Mouse (Mus musculus) retina, adult 2 months (tissue): ENCODE data around the gene Tmem255b.
A peak's percentile ranks its signal among the peaks of the same experiment; 100 is the strongest.

Source experiments
- DNase-seq: peaks from one replicate; pipeline ENCODE4 v3.0.0-alpha.2; 2012; ENCODE audit warnings: low read depth, low spot score

The Tmem255b gene

DNA sequence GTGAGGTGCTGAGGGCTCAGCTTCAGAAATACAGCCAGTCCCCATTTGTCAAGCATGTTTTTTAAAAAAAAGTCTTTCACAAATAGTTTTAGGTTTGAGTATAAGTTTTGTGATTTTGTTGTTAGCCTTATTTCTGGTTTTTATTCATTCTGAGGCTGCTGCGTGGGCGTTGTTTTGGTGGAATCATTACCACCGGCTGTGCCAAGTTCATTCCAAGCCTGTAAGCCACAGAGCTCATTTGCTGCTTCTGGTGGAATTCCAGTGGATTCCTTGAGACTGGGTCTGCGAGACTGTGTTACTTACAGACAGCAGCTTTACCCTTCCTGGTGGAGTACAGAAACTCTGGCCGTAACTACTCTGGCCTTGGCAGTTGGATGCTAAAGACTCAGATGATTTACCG lies 11.5 kb downstream of the Tmem255b start:
- DNase-seq = no peak

GRCm38 (mm10) chr8:13448145-13448544 lies 13.2 kb downstream of the Tmem255b start:
- no peak for DNase-seq

DNA sequence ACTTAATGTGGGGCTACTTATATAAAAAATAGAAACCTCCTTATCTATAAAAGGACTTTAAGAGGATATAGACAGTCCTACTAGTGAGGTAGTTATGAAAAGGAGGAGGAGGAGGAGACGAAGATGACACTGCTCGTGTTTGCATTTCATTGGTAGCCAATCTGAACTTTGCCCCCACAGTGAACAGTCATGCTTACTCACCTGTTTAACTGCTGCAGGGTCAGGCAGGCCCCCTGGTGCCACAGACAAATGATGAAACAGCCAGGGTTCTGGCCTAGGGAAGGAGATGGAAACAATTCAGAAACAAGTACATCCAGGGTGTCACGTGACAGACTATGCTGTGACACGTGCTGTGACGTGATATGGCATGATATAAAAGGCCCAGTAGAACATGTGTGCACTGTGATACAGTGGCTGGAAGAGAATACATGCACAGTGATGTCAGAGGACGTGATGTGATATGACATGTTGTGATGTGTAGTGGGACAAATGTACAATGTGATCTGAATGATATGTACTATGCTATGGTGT lies 16.8 kb downstream of the Tmem255b start:
- DNase-seq = no peak

DNA sequence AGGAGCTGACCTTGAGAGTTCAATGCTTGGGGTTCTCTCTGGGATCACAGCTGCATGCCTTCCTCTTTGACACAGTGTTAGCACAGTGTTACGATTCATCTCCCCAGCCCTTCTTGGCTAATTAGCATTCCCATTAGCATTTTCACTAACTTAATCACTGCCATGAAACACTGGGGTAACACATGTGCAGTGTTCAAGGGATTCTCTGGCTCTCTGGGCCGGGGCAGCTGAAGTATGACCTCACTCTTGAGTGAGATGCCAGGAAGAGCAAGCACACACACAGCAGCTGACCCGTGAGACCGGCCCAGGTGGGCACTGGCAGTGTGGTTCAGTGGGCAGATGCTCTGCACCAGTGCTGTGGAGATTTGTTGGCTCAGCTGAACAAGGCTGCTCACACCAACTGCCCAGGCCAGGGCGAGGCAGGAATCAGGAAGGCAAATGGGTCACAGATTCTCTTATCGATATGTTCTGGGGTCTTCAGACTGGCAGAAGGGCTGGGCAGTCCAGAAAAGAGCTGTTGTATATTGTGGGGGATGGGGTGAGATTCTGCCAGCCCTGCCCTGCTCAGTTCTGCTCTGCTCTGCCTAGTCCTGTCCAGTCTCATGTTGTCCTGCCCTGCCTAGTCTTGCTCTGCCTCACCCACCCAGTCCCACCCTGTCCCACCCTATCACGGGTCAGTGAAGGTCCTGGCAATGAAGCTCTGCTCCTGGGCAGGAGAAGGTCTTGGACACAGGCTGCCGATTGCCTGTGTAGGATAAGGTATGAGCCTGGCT lies 19.5 kb downstream of the Tmem255b start:
- no peak for DNase-seq

- DNase-seq = peak; percentile 26
Observed at GRCm38 (mm10) chr8:13455295-13455694, 20.3 kb downstream of the Tmem255b start.

GRCm38 (mm10) chr8:13459431-13459830 lies 24.4 kb downstream of the Tmem255b start:
- no peak for DNase-seq

DNA sequence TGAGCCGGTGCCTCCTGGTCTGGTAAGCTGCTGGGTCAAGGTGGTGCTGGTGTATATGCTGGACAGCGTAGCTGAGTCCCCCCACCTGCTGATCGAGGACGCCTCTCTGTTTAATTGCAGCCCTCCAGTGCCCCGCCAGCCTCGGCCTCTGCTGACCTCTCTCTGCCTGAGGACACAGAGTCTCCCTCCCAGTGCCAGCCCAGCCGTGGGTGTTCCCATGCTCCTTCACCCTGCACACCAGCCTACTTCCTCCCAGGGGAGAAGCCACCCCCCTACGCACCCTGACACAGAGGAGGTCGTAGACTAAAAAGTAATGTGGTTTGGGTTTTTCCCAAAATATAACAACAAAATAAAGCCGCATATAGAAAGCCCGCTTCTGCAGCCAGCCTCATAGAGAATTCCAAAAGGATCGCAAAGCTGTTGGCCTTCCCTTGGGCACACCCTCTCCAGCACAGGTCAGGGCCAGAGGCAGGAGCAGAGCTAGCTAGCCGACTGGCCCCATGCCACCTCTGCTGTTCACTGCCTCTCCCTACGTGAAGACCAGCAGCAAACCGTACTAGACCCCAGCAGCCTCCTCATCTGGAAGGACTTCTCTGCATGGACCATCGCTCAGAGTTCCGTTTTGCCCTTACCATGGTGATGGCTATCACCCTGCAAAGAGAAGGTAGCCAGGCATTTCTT lies 26.2 kb downstream of the Tmem255b start:
- DNase-seq = no peak

GRCm38 (mm10) chr8:13461843-13462242 lies 26.9 kb downstream of the Tmem255b start:
- DNase-seq = peak; percentile 36

GRCm38 (mm10) chr8:13462392-13462791 lies 27.4 kb downstream of the Tmem255b start:
- DNase-seq = no peak

- DNase-seq = no peak
Observed at GRCm38 (mm10) chr8:13465324-13465723, 30.3 kb downstream of the Tmem255b start.

DNA sequence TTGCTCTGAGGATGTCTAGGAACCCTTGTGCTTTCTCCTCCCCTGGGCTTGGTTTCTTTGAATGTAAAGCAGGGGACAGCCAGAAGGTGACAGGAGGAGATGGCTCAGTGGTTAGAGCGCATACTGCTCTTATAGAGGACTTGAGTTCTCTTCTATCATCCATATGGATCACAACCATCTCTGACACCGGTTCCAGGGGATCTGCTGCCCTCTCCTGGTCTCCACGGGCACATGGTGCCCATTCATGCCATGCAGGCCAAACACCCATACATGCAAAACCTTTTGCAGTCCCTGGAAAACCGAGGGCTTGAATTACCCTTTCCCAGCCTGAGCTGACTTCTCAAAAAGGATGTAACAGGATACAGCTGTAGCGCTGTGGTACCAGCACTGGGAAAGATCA lies 32.0 kb downstream of the Tmem255b start:
- DNase-seq = peak; percentile 11

DNA sequence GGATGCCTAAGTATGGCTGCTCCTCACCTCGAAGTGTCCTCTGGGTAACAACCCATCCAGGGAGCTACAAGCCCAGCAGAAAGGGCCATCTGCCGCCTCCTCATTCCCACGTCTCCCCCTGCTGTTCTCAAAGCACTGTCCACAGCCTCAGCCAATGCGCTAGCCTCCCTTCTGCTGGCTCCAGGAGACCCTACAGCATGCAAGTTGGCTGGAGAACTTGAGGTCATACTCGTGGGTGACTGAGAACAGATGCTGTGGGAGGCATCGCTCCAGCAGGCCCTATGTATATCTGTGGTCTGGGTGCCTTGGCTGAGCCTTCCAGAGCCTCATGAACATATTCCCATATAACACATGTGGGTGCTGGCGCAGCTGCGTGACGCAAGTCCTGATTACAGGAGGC lies 33.7 kb downstream of the Tmem255b start:
- no peak for DNase-seq

GRCm38 (mm10) chr8:13471484-13471883 lies 36.5 kb downstream of the Tmem255b start:
- DNase-seq = no peak

DNA sequence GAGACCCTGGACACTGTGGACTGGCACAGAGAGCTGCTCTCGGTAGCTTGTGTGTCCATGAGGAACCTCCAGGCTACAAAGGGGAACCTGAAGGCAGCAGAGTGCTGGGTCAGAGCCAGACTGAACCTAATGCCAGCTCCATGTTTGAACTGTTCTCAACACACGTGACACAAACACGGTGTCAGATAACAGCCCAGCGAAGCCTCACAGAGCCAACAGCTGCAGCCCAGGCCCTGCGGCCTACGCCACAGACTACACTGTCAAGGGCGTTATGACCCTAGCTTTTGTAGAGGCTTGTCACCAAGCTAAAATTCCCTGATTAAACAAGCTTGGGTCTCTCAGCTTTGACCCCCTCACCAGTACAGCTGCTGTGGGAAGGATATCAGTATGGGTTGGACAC lies 37.3 kb downstream of the Tmem255b start:
- DNase-seq = no peak

GRCm38 (mm10) chr8:13475892-13476291 lies 40.9 kb downstream of the Tmem255b start:
- no peak for DNase-seq

GRCm38 (mm10) chr8:13481089-13481554 lies 46.1 kb downstream of the Tmem255b start:
- no peak for DNase-seq

DNA sequence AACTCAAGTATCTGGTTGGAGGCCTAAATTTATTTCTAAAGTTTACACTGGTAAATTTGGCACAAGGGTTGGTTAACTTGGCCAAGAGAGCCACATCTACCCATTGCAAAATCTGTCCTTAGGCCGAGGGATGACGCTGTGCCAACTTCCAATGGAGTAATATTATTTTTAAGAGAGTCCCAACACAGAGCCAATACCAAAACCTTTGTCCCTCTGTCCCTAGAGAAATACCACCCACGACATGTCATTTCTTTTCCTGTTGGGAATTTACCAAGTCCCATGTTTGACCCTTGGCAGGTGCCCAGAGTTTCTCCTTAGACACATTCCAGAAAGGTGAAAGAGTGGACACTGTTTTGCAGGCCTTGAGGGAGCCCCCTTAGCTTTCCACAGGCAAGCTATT lies 46.6 kb downstream of the Tmem255b start:
- no peak for DNase-seq

DNA sequence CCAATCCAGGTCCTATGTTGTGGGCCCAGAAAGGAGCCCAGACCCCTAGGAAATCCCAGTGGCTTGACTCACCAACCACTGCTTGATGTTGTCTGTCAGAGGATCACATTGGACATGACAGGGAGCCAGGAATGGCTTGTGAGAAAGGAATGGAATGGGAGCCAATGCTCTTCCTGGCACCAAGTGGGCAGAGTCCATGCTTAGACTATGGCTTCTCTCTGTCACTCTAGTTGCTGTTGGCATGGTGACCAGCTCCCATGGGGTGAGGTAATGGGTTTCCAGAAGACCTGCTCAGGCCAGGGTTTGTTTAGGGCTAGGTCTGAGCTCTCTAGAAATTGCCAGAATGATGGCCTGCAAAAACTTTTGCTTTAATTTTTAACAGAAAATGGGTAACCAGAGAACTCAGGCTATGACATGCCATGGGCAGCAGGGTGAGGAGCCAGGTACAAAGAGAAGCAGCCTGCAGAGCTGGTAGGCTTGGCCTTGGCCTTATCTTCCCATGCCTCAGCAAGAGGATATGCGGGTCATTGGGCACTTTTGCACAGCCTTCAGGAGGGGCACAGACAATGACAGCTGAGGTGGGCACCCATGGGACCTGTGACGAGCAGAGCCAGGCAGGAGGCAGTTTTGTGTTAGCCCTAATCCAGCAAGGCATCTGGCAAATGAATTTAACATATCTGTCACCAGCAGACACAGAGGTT lies 47.3 kb downstream of the Tmem255b start:
- DNase-seq = no peak

- no peak for DNase-seq
Observed at GRCm38 (mm10) chr8:13483191-13483590, 48.2 kb downstream of the Tmem255b start.

DNA sequence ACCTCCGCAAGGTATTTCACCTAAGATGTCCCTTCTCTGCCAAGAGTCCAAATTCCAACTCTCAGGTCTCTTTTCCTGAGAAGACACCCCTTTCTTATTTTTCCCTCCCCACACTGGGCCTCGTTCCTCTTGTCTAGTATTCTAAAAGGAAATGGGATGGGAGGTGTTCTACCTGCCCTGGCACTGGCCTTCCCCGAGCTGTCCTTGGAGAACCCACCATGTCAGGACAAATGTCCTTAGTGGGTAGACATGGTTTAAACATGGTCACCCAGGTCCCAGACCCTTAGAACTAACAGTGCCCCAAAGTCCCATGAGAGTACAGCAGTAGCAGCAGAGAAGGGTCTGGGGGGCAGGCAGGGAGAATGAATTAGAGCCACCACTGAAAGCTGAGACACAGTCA lies 54.4 kb downstream of the Tmem255b start:
- DNase-seq = no peak

DNA sequence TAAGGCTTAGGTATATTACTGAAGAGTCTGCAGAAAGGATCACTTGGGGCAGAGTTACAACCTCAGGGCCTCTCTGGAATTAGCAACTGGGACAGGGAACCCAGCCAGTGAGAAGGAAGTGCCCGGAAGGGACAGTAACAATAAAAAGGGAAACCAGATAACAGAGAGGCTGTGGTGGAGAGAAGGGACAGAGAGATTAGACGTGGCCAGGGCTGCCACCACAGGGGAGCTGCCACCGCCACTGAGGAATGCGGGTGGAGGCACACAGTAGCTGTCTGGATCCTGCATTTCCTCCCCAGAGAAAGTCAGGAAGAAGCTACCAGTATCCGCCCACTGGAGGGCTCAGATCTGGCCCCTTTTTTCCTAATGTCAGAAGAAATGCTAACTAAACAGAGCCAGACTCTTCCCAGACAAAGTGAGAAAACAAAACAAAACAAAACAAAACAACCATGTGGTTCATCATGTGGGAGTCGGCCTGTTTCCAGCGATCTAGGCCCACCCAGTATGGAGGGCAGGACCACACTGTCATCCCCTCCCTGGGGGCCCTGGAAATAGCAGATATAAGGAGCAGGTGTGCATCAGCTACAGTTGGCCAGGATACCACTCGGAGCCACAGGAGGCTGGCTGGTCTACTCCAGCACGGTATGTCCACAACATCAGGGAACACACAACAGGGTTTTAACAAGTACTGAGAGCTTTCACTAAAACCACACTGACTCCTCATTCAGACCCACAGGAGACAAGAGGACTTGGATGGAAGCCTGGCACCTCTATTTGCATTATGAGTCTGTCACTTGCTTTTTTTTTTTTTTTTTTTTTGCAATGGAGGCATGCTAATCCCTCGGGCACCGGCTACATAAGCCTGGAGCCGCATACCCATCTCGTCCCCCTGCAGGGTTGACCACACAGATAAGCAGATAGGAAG lies 55.3 kb downstream of the Tmem255b start:
- no peak for DNase-seq
